ENCODE assay signal across 15 mouse cellular contexts in genomic region chr13:53392910-53393309, GRCm38 (mm10). TPM values are rescaled to one million over a fixed set of nuclear protein-coding genes. Genes with fewer than 3 reads are reported as not detected.
DNase-seq lines count a peak whose midpoint lies in the region; ATAC-seq and TF ChIP-seq lines count a peak whose summit lies in the region.
"Had no signal": no experiment of that assay in that cellular context is flagged by ENCODE, and none has a peak within 500 bp of the region (broad histone marks: within the 10 kb centered on the region; RNA-seq: fewer than 3 reads in every experiment).

No protein-coding gene starts in this region.

- H3K9me3 ChIP-seq in heart, embryonic 11.5 days (replicated peaks; ENCODE audit: control insufficient read depth, low read length), result no peaks in the 10 kb centered on the region
- no peaks in the 10 kb centered on the region for H3K9me3 ChIP-seq in lung, embryonic 14.5 days (ENCODE audit: low read depth, low read length)
- H3K9me3 ChIP-seq: forebrain, embryonic 15.5 days; heart, embryonic 13.5 days; hindbrain, embryonic 10.5 days; lung, embryonic 15.5 days had no signal

- no peak for TF ChIP-seq POLR2A in heart, adult 2 months (IDR thresholded peaks at IDR 0.05; ENCODE audit: insufficient read depth, low read depth, low read length)

- WGBS in heart, adult 2 months, result 39% methylated on average over 6 of the region's 6 CpGs
- 65% methylated on average over 6 of the region's 6 CpGs for WGBS in heart, embryonic 11.5 days (ENCODE audit: insufficient replicate concordance)
- WGBS in lung, embryonic 14.5 days, result 38% methylated on average over 6 of the region's 6 CpGs

- H3K4me1 ChIP-seq in heart, adult 2 months (ENCODE audit: control insufficient read depth, insufficient read depth, low read length), result no peaks in the 10 kb centered on the region
- no peaks in the 10 kb centered on the region for H3K4me1 ChIP-seq in heart, embryonic 11.5 days (ENCODE audit: control insufficient read depth, insufficient read depth, low read length)
- H3K4me1 ChIP-seq in lung, embryonic 14.5 days (ENCODE audit: insufficient read depth), result no peaks in the 10 kb centered on the region
- H3K4me1 ChIP-seq: forebrain, embryonic 15.5 days had no signal

- DNase-seq in adrenal gland, adult 2 months, result peak; percentile 41
- DNase-seq in adrenal gland, postnatal 10 days, result no peak
- no peak for DNase-seq in heart, adult 2 months
- DNase-seq in lung, embryonic 14.5 days, result peak; percentile 47
- no peak for DNase-seq in lung, postnatal 25 days (ENCODE audit: low spot score)
- peak; percentile 9 for DNase-seq in retina, embryonic 14.5 days (ENCODE audit: low spot score)
- no peak for DNase-seq in urinary bladder, adult 2 months (ENCODE audit: low spot score)
- DNase-seq: adrenal gland, postnatal 14 days; kidney, postnatal 10 days; thymus, postnatal 36 days had no signal

- no peaks in the 10 kb centered on the region for H3K79me2 ChIP-seq in heart, adult 2 months (replicated peaks; ENCODE audit: control insufficient read depth, insufficient read depth, low read length)

- no peak overlapping the region for H3K9ac ChIP-seq in heart, adult 2 months (ENCODE audit: low read depth, low read length)
- H3K9ac ChIP-seq in heart, embryonic 11.5 days (ENCODE audit: low read depth, low read length), result no peak overlapping the region
- H3K9ac ChIP-seq in lung, embryonic 14.5 days, result no peak overlapping the region
- H3K9ac ChIP-seq: forebrain, embryonic 15.5 days; heart, embryonic 13.5 days; lung, embryonic 15.5 days had no signal

- no peak overlapping the region for H3K4me3 ChIP-seq in heart, adult 2 months
- no peak overlapping the region for H3K4me3 ChIP-seq in heart, embryonic 11.5 days (ENCODE audit: low read depth, low read length)
- no peak overlapping the region for H3K4me3 ChIP-seq in lung, embryonic 14.5 days (ENCODE audit: low read depth, low read length)
- H3K4me3 ChIP-seq: forebrain, embryonic 15.5 days; heart, embryonic 13.5 days; lung, embryonic 15.5 days had no signal

- no peak overlapping the region for H3K27ac ChIP-seq in heart, adult 2 months
- H3K27ac ChIP-seq in heart, embryonic 11.5 days (ENCODE audit: low read depth, low read length), result no peak overlapping the region
- H3K27ac ChIP-seq in lung, embryonic 14.5 days (ENCODE audit: low read depth), result no peak overlapping the region
- H3K27ac ChIP-seq: forebrain, embryonic 15.5 days; heart, embryonic 13.5 days; lung, embryonic 15.5 days had no signal

- no peaks in the 10 kb centered on the region for H3K27me3 ChIP-seq in heart, adult 2 months (ENCODE audit: control insufficient read depth, insufficient read depth, low read length)
- H3K27me3 ChIP-seq in heart, embryonic 11.5 days (ENCODE audit: control insufficient read depth, insufficient read depth, low read length), result 0 out of 2 replicates have a peak, but pooled peaks cover 3% of the 10 kb centered on the region
- H3K27me3 ChIP-seq in lung, embryonic 14.5 days (ENCODE audit: insufficient read depth, low read length), result no peaks in the 10 kb centered on the region
- H3K27me3 ChIP-seq: forebrain, embryonic 15.5 days had no signal

- H3K4me2 ChIP-seq in heart, embryonic 11.5 days, result no peak overlapping the region
- H3K4me2 ChIP-seq in lung, embryonic 14.5 days, result no peak overlapping the region
- H3K4me2 ChIP-seq: forebrain, embryonic 15.5 days; lung, embryonic 15.5 days had no signal

- no peaks in the 10 kb centered on the region for H3K36me3 ChIP-seq in heart, adult 2 months (ENCODE audit: control insufficient read depth, insufficient read depth, low read length)
- no peaks in the 10 kb centered on the region for H3K36me3 ChIP-seq in heart, embryonic 11.5 days (ENCODE audit: control insufficient read depth, insufficient read depth, low read length)
- no peaks in the 10 kb centered on the region for H3K36me3 ChIP-seq in lung, embryonic 14.5 days (ENCODE audit: insufficient read depth)
- H3K36me3 ChIP-seq: forebrain, embryonic 15.5 days; heart, embryonic 13.5 days; hindbrain, embryonic 10.5 days; lung, embryonic 15.5 days had no signal

- no peak for TF ChIP-seq EP300 in heart, adult 2 months (IDR thresholded peaks at IDR 0.05; ENCODE audit: insufficient read depth, low read depth, low read length)

- no peak for ATAC-seq in heart, embryonic 11.5 days (replicated peaks; ENCODE audit: insufficient number of reproducible peaks, low FRiP score, low TSS enrichment)
- no peak for ATAC-seq in lung, embryonic 14.5 days (ENCODE audit: insufficient read depth)

- intact Hi-C loops in heart, adult 2 months (cut with DNase I), result no loop called here

- 0 out of 2 replicates have a peak, but pooled peaks have one; percentile 14 for TF ChIP-seq CTCF in heart, adult 2 months (IDR thresholded peaks at IDR 0.05)
- TF ChIP-seq CTCF in lung, embryonic 14.5 days (IDR thresholded peaks at IDR 0.05; ENCODE audit: low read depth), result no peak

RNA-seq across cellular contexts. Expression of gene Sptlc1, which starts 15.7 kb away (rescaled TPM):
- 10 to 100 TPM; 62.4 to 65.5 TPM for total RNA-seq in adrenal gland, adult 2 months (2021)
- polyA plus RNA-seq in adrenal gland, adult 2 months (2012; rRNA removed), result 20.1 and 24.3 TPM in 2 replicates
- 10 to 100 TPM; 36.4 to 40.2 TPM for total RNA-seq in adrenal gland, postnatal 10 days (2021)
- total RNA-seq in heart, adult 2 months (2021), result 10 to 100 TPM; 13.9 to 14.3 TPM
- polyA plus RNA-seq in heart, adult 2 months (2012; rRNA removed), result 8.2 and 14.7 TPM in 2 replicates
- polyA plus RNA-seq in heart, embryonic 11.5 days (2014; fragmentation: Nextera tagmentation; extraction: Ambion mirVana), result 20.9 and 22.3 TPM in 2 replicates
- polyA plus RNA-seq in lung, embryonic 14.5 days (2014; fragmentation: Nextera tagmentation; extraction: Ambion mirVana), result 38.8 and 39.1 TPM in 2 replicates
- polyA plus RNA-seq in urinary bladder, adult 2 months (2012; rRNA removed), result 36.9 and 40.4 TPM in 2 replicates

Comparison
In these comparisons a context has a peak if more than half of its experiments do, and no peak if none do; other contexts are left out.
1. DNase-seq: peak in adrenal gland, adult 2 months (single experiment), lung, embryonic 14.5 days (single experiment) and retina, embryonic 14.5 days (single experiment); none in adrenal gland, postnatal 10 days (single experiment), heart, adult 2 months (0 of 2), lung, postnatal 25 days (single experiment) and urinary bladder, adult 2 months (single experiment).